Mouse (Mus musculus): ENCODE data around the gene Mindy1.

GRCm38 (mm10) chr3:95282865-95283588 is 1.9 kb downstream of the Mindy1 start:
- TF ChIP-seq CTCF (IDR thresholded peaks at IDR 0.05; ENCODE audit: borderline replicate concordance, insufficient read depth, low read depth, low read length) (peak; percentile 21; the same call in 1 of the 2 replicates), POLR2A (IDR thresholded peaks at IDR 0.05; ENCODE audit: borderline replicate concordance, insufficient read depth, low read length) (peak; percentile 79)

All from cerebellum, adult 2 months (tissue).